Mouse (Mus musculus) stomach, postnatal 0 days (tissue): ENCODE data around the gene Smpd3.

Experiments used
- CTCF ChIP-seq: IDR thresholded peaks from 2 replicates; pipeline ENCODE4 v1.5.1; 2016; ENCODE audit warnings: antibody characterized with exemption, low read depth, mild to moderate bottlenecking, moderate library complexity
- EP300 ChIP-seq: optimal IDR thresholded peaks from 2 replicates; pipeline ENCODE3; 2016; ENCODE audit warnings: antibody characterized with exemption

DNA sequence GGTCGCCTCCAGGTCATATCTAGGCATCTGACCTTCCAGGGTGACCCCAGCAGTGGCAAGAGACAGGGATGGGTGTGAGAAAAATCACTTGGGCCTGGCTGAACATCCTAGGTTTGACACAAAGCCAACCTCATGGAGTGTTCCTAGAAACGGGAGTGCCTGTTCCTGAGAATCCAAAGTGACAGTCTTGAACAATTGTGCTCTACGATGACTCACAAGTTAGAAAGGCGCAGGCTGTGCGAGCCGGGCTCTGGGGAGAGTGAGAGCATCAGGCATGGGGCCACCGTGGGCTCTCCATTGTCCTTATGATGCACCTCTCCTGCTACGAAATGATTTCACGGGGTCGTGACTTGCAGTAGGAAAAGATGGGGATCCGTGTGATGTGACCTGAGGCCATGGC lies 11.6 kb upstream of the Smpd3 start:
- TF ChIP-seq EP300 (no peak), CTCF (no peak)
